Mouse (Mus musculus) mouse trophoblast stem cell (cell line): Measurements from ENCODE around the gene Podn.

Experiments
- in situ Hi-C, 2 experiments: fragments of 300-500 bp; cut with MseI, MboI; formaldehyde crosslinking; loops; 2 replicates in 1 of 2; 3 replicates in 1 of 2; pipeline ENCODE4 v1.15.1; 2025

Gene Podn

GRCm38 (mm10) chr4:107967966-107968682 lies 128.1 kb downstream of the Podn start, which contains the start of gene Slc1a7:
Gene Slc1a7 (plus strand): TSS chr4:107968332.
- in situ Hi-C loops, result no loop called here

DNA sequence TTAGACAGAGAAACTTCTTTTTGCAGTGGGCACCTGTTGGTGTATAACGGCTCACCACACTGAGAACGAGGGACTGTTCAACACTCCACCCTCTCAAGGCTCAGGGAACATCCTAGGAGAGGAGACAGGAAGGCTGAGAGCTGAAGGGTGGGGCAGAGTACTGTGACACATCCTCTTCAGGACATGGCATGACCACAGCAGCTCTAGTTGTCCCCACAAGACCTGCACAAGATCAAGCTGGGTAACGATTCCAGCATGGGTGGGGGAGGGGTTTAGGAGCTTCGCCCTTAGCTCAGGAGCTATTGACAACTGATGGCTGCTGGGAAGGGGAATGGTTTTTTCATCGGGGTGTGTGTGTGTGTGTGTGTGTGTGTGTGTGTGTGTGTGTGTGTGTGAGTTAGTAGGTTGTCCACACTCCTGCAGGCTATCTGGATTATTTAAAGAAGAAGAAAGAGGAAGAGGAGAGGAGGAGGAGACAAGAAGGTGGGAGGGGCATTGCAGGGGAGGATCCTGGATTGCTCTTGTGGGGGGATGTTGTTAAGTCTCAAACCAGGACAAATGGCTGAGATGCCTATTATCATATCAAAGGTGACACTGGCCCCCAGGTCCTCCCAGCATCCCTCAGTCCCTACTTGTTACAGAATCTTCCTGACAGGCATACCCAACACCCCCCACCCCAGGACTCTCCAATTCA lies 129.7 kb downstream of the Podn start:
- in situ Hi-C loops, result no loop called here
